Mouse (Mus musculus) lung, adult 2 months (tissue): ENCODE data around the gene Me3.

Source experiments
- CTCF ChIP-seq: fragments of 200-500 bp; IDR thresholded peaks from 2 replicates; pipeline ENCODE4 v1.5.1; 2011; ENCODE audit warnings: mild to moderate bottlenecking, low read length, control low read depth; ENCODE audit not compliant: insufficient read depth
- POLR2A ChIP-seq: fragments of 200-500 bp; IDR thresholded peaks from 2 replicates; pipeline ENCODE4 v1.6.1; 2011; ENCODE audit warnings: low read depth, mild to moderate bottlenecking, control low read depth, low read length, borderline replicate concordance; ENCODE audit errors: extremely low read depth

GRCm38 (mm10) chr7:89716226-89716625 lies 84.0 kb downstream of the Me3 start:
- TF ChIP-seq POLR2A: no peak
- TF ChIP-seq CTCF: no peak
